Mouse (Mus musculus): ENCODE results near the gene Chil1.

DNA sequence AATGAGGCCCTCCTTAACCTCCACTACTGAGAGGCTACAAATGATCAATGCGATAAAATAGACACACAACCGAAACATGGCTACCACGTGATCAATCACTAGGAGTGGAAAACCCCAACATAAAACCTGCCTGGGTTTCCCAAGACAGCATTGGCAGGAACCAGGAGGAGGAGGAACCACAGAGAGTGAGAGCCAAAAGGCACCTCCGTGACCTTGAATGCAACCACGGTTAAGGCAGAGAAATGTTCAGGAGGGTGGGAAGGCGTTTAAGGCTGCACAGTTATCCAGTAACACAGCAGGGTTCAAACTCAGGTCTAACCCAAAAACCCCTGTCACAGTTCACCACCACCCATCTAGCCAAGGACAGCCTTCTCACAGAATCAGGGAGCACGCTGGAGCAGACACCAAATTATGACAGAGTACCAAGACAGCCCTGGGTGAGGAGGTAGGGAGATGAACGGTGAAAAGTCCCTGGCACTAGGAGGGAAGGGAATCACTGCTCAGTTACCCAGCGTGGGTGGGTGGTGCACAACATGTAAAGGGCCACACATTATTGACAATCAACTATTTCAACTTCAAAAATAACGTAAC lies 48.8 kb downstream of the Chil1 start:
- no peak for TF ChIP-seq POLR2A (IDR thresholded peaks at IDR 0.05; ENCODE audit: borderline replicate concordance, extremely low read depth, low read depth, low read length)
- TF ChIP-seq CTCF (IDR thresholded peaks at IDR 0.05; ENCODE audit: insufficient read depth, low read length): no peak
